Mouse (Mus musculus) MEL (cell line): ENCODE results near the gene Lrrc4c. TPM values are rescaled to one million over a fixed set of nuclear protein-coding genes. Genes with fewer than 3 reads are reported as not detected.

Experiments
- DNase-seq: peaks from one replicate; pipeline ENCODE4 v3.0.0; 2011; ENCODE audit warnings: low read depth, low spot score
- H3K27ac ChIP-seq: 2 replicates; pipeline ENCODE4 v1.5.1; 2012; ENCODE audit warnings: low read depth, mild to moderate bottlenecking, control low read depth, low read length, moderate library complexity; ENCODE audit not compliant: control insufficient read depth
- H3K27me3 ChIP-seq, 2 experiments: fragments of 150-350 bp in 1 of 2; sonication (generic) in 1 of 2; 2 replicates each; pipeline ENCODE4 v1.6.1; 2012; ENCODE audit warnings: low read length in 2 of 2, mild to moderate bottlenecking in 2 of 2, improper control_type of control experiment in 1 of 2, moderate library complexity in 1 of 2; ENCODE audit not compliant: insufficient read depth in 2 of 2, control insufficient read depth in 1 of 2
- H3K36me3 ChIP-seq, 2 experiments: 2 replicates each; pipeline ENCODE4 v1.6.1; 2012 to 2014; ENCODE audit warnings: low read length in 2 of 2, improper control_type of control experiment in 1 of 2, inconsistent platforms in 1 of 2, mild to moderate bottlenecking in 1 of 2; ENCODE audit not compliant: insufficient read depth in 2 of 2, control insufficient read depth in 1 of 2
- H3K4me1 ChIP-seq, 2 experiments: fragments of 150-350 bp in 1 of 2; sonication (generic) in 1 of 2; 2 replicates each; pipeline ENCODE4 v1.6.1; 2012; ENCODE audit warnings: low read length in 2 of 2, improper control_type of control experiment in 1 of 2, mild to moderate bottlenecking in 1 of 2; ENCODE audit not compliant: insufficient read depth in 2 of 2, control insufficient read depth in 1 of 2
- H3K4me3 ChIP-seq, 2 experiments: fragments of 150-350 bp in 1 of 2; sonication (generic) in 1 of 2; 2 replicates each; pipeline ENCODE4 v1.5.1; 2012; ENCODE audit warnings: low read depth in 2 of 2, low read length in 2 of 2, mild to moderate bottlenecking in 2 of 2, moderate library complexity in 2 of 2, control low read depth in 1 of 2, improper control_type of control experiment in 1 of 2; ENCODE audit not compliant: control insufficient read depth in 1 of 2, insufficient read depth in 1 of 2
- H3K79me2 ChIP-seq: 2 replicates; pipeline ENCODE4 v1.6.1; 2012; ENCODE audit warnings: mild to moderate bottlenecking, low read length, moderate library complexity; ENCODE audit not compliant: control insufficient read depth, poor library complexity, insufficient read depth
- H3K9ac ChIP-seq: 2 replicates; pipeline ENCODE4 v1.6.1; 2012; ENCODE audit warnings: low read depth, mild to moderate bottlenecking, control low read depth, low read length, moderate library complexity; ENCODE audit not compliant: control insufficient read depth, poor library complexity, severe bottlenecking
- H3K9me3 ChIP-seq: fragments of 150-350 bp; sonication (generic); replicated peaks from 2 replicates; pipeline ENCODE4 v1.6.1; 2012; ENCODE audit warnings: mild to moderate bottlenecking, low read length, improper control_type of control experiment, moderate library complexity; ENCODE audit not compliant: insufficient read depth
- BHLHE40 ChIP-seq: IDR thresholded peaks from 2 replicates; pipeline ENCODE4 v1.6.1; 2012; ENCODE audit warnings: low read depth, mild to moderate bottlenecking, inconsistent platforms, low read length, improper control_type of control experiment, borderline replicate concordance
- CHD2 ChIP-seq: IDR thresholded peaks from 2 replicates; pipeline ENCODE4 v1.6.1; 2011; ENCODE audit warnings: low read length, improper control_type of control experiment
- CTCF ChIP-seq, 3 experiments: IDR thresholded peaks in 2 of 3; conservative IDR thresholded peaks in 1 of 3; 2 replicates each; pipeline ENCODE4 v1.5.1; 2011 to 2012; ENCODE audit warnings: low read length in 3 of 3, low read depth in 2 of 3, mild to moderate bottlenecking in 2 of 3, improper control_type of control experiment in 1 of 3, inconsistent platforms in 1 of 3, mixed read lengths in 1 of 3, moderate library complexity in 1 of 3; ENCODE audit not compliant: control insufficient read depth in 1 of 3, insufficient read depth in 1 of 3, poor library complexity in 1 of 3, severe bottlenecking in 1 of 3
- EP300 ChIP-seq, 2 experiments: IDR thresholded peaks; 2 replicates each; pipeline ENCODE4 v1.6.1; 2011; ENCODE audit warnings: improper control_type of control experiment in 2 of 2, low read length in 2 of 2, low read depth in 1 of 2, mild to moderate bottlenecking in 1 of 2
- GABPA ChIP-seq: IDR thresholded peaks from 2 replicates; pipeline ENCODE4 v1.6.1; 2012; ENCODE audit warnings: low read depth, mild to moderate bottlenecking, inconsistent platforms, low read length, improper control_type of control experiment, moderate library complexity
- HCFC1 ChIP-seq: IDR thresholded peaks from 2 replicates; pipeline ENCODE4 v1.6.1; 2012; ENCODE audit warnings: low read depth, mild to moderate bottlenecking, inconsistent platforms, low read length, improper control_type of control experiment, moderate library complexity
- KAT2A ChIP-seq: conservative IDR thresholded peaks from 2 replicates; pipeline ENCODE4 v1.6.1; 2012; ENCODE audit warnings: low read depth, low read length, improper control_type of control experiment, inconsistent platforms
- MAFK ChIP-seq: IDR thresholded peaks from 2 replicates; pipeline ENCODE4 v1.6.1; 2011; ENCODE audit warnings: low read depth, mild to moderate bottlenecking, low read length, improper control_type of control experiment, borderline replicate concordance
- MXI1 ChIP-seq: IDR thresholded peaks from 2 replicates; pipeline ENCODE4 v1.6.1; 2011; ENCODE audit warnings: mild to moderate bottlenecking, low read depth, low read length, improper control_type of control experiment
- MYC ChIP-seq: IDR thresholded peaks from 2 replicates; pipeline ENCODE4 v1.6.1; 2011; ENCODE audit warnings: low read depth, mild to moderate bottlenecking, low read length, improper control_type of control experiment, moderate library complexity
- POLR2AphosphoS2 ChIP-seq: IDR thresholded peaks from 2 replicates; pipeline ENCODE4 v1.6.1; 2011; ENCODE audit warnings: low read length, improper control_type of control experiment
- RAD21 ChIP-seq: IDR thresholded peaks from 2 replicates; pipeline ENCODE4 v1.6.1; 2011; ENCODE audit warnings: mild to moderate bottlenecking, low read depth, low read length, improper control_type of control experiment
- RCOR1 ChIP-seq: IDR thresholded peaks from 2 replicates; pipeline ENCODE4 v1.6.1; 2012; ENCODE audit warnings: low read depth, mild to moderate bottlenecking, inconsistent platforms, low read length, improper control_type of control experiment
- SMC3 ChIP-seq: IDR thresholded peaks from 2 replicates; pipeline ENCODE4 v1.6.1; 2011; ENCODE audit warnings: low read depth, low read length, improper control_type of control experiment
- TCF12 ChIP-seq: IDR thresholded peaks from 2 replicates; pipeline ENCODE4 v1.6.1; 2014; ENCODE audit warnings: low read depth, mild to moderate bottlenecking, inconsistent platforms, low read length, improper control_type of control experiment, moderate library complexity
- UBTF ChIP-seq: IDR thresholded peaks from 2 replicates; pipeline ENCODE4 v1.6.1; 2012; ENCODE audit warnings: low read depth, mild to moderate bottlenecking, inconsistent platforms, low read length, improper control_type of control experiment, moderate library complexity, borderline replicate concordance; ENCODE audit not compliant: insufficient read depth
- USF1 ChIP-seq: IDR thresholded peaks from 2 replicates; pipeline ENCODE4 v1.6.1; 2014; ENCODE audit warnings: low read depth, mild to moderate bottlenecking, inconsistent platforms, low read length, improper control_type of control experiment, moderate library complexity
- polyA plus RNA-seq, 2 experiments: library from polyadenylated mRNA; stranded (reverse) in 1 of 2; unstranded in 1 of 2; fragments of >175 nt in 1 of 2; fragments of >200 nt in 1 of 2; gene quantifications; 2 replicates each; pipeline versions ENCODE4 v1.2.1 to v1.2.4; 2012; ENCODE audit warnings: low replicate concordance in 2 of 2, low read depth in 1 of 2; ENCODE audit not compliant: insufficient read length in 2 of 2, insufficient read depth in 1 of 2, missing spikeins in 1 of 2
- total RNA-seq: library from RNA; depleted of rRNA; stranded (reverse); fragments of 300-350 nt; gene quantifications from 2 replicates; pipeline ENCODE4 v1.2.3, GENCODE M21; 2012

Gene Lrrc4c
- total and polyA plus RNA-seq, 3 experiments = not detected

- Histone ChIP-seq H3K9me3 (no peaks in the 10 kb centered on the region), H3K9ac (no peak overlapping the region), H3K4me1 (no peaks in the 10 kb centered on the region), H3K79me2 (no peaks in the 10 kb centered on the region), H3K4me3 (no peak overlapping the region), H3K36me3 (no peaks in the 10 kb centered on the region), H3K27me3 (no peaks in the 10 kb centered on the region), H3K27ac (no peak overlapping the region)
- no peak for TF ChIP-seq KAT2A
- TF ChIP-seq TCF12 = no peak
- TF ChIP-seq MXI1 = no peak
- no peak for TF ChIP-seq UBTF
- TF ChIP-seq POLR2AphosphoS2 = no peak
- no peak for TF ChIP-seq BHLHE40
- no peak for TF ChIP-seq GABPA
- no peak for DNase-seq
Observed at GRCm38 (mm10) chr2:96580136-96580733, 262.3 kb downstream of the Lrrc4c start.

GRCm38 (mm10) chr2:96585665-96586064 is 267.7 kb downstream of the Lrrc4c start:
- H3K79me2 ChIP-seq = no peaks in the 10 kb centered on the region
- H3K4me1 ChIP-seq = no peaks in the 10 kb centered on the region
- TF ChIP-seq SMC3 (peak; percentile 21), CTCF (IDR thresholded peaks at IDR 0.05 in 2 of 3, conservative IDR thresholded peaks at IDR 0.05 in 1 of 3; ENCODE audit: control insufficient read depth in 1 of 3, insufficient read depth in 1 of 3, low read depth in 2 of 3, low read length in 3 of 3, poor library complexity in 1 of 3, severe bottlenecking in 1 of 3) (peak in 2 of 3 experiments; percentile 31 to 33; a peak in 3 of 6 replicates), RAD21 (peak; percentile 43), MAFK (no peak), MYC (no peak), CHD2 (no peak)
- no peaks in the 10 kb centered on the region for H3K9me3 ChIP-seq
- no peaks in the 10 kb centered on the region for H3K36me3 ChIP-seq
- DNase-seq = peak; percentile 36
- H3K9ac ChIP-seq = no peak overlapping the region
- H3K27ac ChIP-seq = no peak overlapping the region
- H3K27me3 ChIP-seq = no peaks in the 10 kb centered on the region
- H3K4me3 ChIP-seq = no peak overlapping the region

GRCm38 (mm10) chr2:96604801-96605200 is 286.8 kb downstream of the Lrrc4c start:
- no peak overlapping the region for H3K27ac ChIP-seq
- no peak overlapping the region for H3K9ac ChIP-seq
- H3K79me2 ChIP-seq = no peaks in the 10 kb centered on the region
- no peaks in the 10 kb centered on the region for H3K9me3 ChIP-seq
- no peaks in the 10 kb centered on the region for H3K4me1 ChIP-seq
- TF ChIP-seq RCOR1 (no peak), USF1 (no peak), HCFC1 (no peak), EP300 (IDR thresholded peaks at IDR 0.05; ENCODE audit: low read depth in 1 of 2, low read length in 2 of 2) (no peak), CTCF (IDR thresholded peaks at IDR 0.05 in 2 of 3, conservative IDR thresholded peaks at IDR 0.05 in 1 of 3; ENCODE audit: control insufficient read depth in 1 of 3, insufficient read depth in 1 of 3, low read depth in 2 of 3, low read length in 3 of 3, poor library complexity in 1 of 3, severe bottlenecking in 1 of 3) (no peak)
- H3K4me3 ChIP-seq = no peak overlapping the region
- DNase-seq = no peak
- H3K27me3 ChIP-seq = no peaks in the 10 kb centered on the region
- H3K36me3 ChIP-seq = no peaks in the 10 kb centered on the region
